Mouse (Mus musculus) hindbrain, embryonic 12.5 days (tissue): ENCODE measurements around the gene 1810055G02Rik. TPM values are rescaled to one million over a fixed set of nuclear protein-coding genes. Genes with fewer than 3 reads are reported as not detected.

Source experiments
- ATAC-seq: fragments of 200-750 bp; cut with Nextera tagmentation; 2 replicates; pipeline ENCODE4 v1.8.0; 2017; ENCODE audit warnings: moderate TSS enrichment; ENCODE audit not compliant: low FRiP score
- H3K27ac ChIP-seq: fragments of 300-500 bp; sonication (generic); 2 replicates; pipeline ENCODE4 v1.5.1; 2016; ENCODE audit warnings: mild to moderate bottlenecking
- H3K27me3 ChIP-seq: fragments of 300-500 bp; sonication (generic); 2 replicates; pipeline ENCODE4 v1.6.1; 2016; ENCODE audit warnings: mild to moderate bottlenecking
- H3K36me3 ChIP-seq: fragments of 300-500 bp; sonication (generic); 2 replicates; pipeline ENCODE4 v1.6.1; 2016; ENCODE audit warnings: mild to moderate bottlenecking
- H3K4me1 ChIP-seq: fragments of 300-500 bp; sonication (generic); 2 replicates; pipeline ENCODE4 v1.6.1; 2016
- H3K4me2 ChIP-seq: fragments of 300-500 bp; sonication (generic); replicated peaks from 2 replicates; pipeline ENCODE4 v1.6.1; 2016; ENCODE audit warnings: mild to moderate bottlenecking
- H3K4me3 ChIP-seq: fragments of 300-500 bp; sonication (generic); 2 replicates; pipeline ENCODE4 v1.5.1; 2016; ENCODE audit warnings: mild to moderate bottlenecking
- H3K9ac ChIP-seq: fragments of 300-500 bp; sonication (generic); 2 replicates; pipeline ENCODE4 v1.6.1; 2016; ENCODE audit warnings: mild to moderate bottlenecking, moderate library complexity
- H3K9me3 ChIP-seq: fragments of 300-500 bp; sonication (generic); replicated peaks from 2 replicates; pipeline ENCODE4 v1.6.1; 2016; ENCODE audit warnings: mild to moderate bottlenecking
- WGBS: fragments of 180-500 bp; shearing (Covaris S2); methylation state at CpG from one replicate; pipeline ENCODE4 v1.1.7; 2016; 5-methylcytosine and 5-hydroxymethylcytosine counted together
- polyA plus RNA-seq: library from polyadenylated mRNA; unstranded; fragments of >200 nt; fragmentation: Nextera tagmentation; extraction: Ambion mirVana; gene quantifications from 2 replicates; pipeline ENCODE4 v1.2.1, GENCODE M21; 2016

Gene 1810055G02Rik
- polyA plus RNA-seq, 1 experiment from 2014 or later, result 37.3 TPM

GRCm38 (mm10) chr19:3723904-3724303 lies 15.8 kb downstream of the 1810055G02Rik start:
- Histone ChIP-seq H3K9me3 (no peaks in the 10 kb centered on the region), H3K4me2 (no peak overlapping the region)

GRCm38 (mm10) chr19:3724779-3725178 lies 16.7 kb downstream of the 1810055G02Rik start:
- no peak for ATAC-seq
- H3K4me3 ChIP-seq, result no peak overlapping the region
- no peaks in the 10 kb centered on the region for H3K36me3 ChIP-seq
- no peak overlapping the region for H3K27ac ChIP-seq
- peaks cover 3% of the 10 kb centered on the region; the same call in 1 of the 2 replicates for H3K4me1 ChIP-seq
- no peaks in the 10 kb centered on the region for H3K27me3 ChIP-seq
- H3K4me2 ChIP-seq, result no peak overlapping the region
- no peaks in the 10 kb centered on the region for H3K9me3 ChIP-seq
- H3K9ac ChIP-seq, result no peak overlapping the region
- WGBS, result 33% methylated on average over 1 of the region's 1 CpGs

More at GRCm38 (mm10) chr19:3723904-3724303, 15.8 kb downstream of the 1810055G02Rik start:
- Histone ChIP-seq H3K9ac (no peak overlapping the region), H3K27me3 (no peaks in the 10 kb centered on the region), H3K4me3 (no peak overlapping the region), H3K4me1 (peaks cover 12% of the 10 kb centered on the region), H3K36me3 (no peaks in the 10 kb centered on the region), H3K27ac (no peak overlapping the region)
- 77% methylated on average over 4 of the region's 4 CpGs for WGBS
- no peak for ATAC-seq

- ATAC-seq, result no peak
- Histone ChIP-seq H3K27ac (no peak overlapping the region), H3K4me2 (no peak overlapping the region), H3K27me3 (no peaks in the 10 kb centered on the region), H3K4me3 (no peak overlapping the region), H3K36me3 (no peaks in the 10 kb centered on the region), H3K9me3 (no peaks in the 10 kb centered on the region), H3K4me1 (no peaks in the 10 kb centered on the region), H3K9ac (no peak overlapping the region)
- 78% methylated on average over 2 of the region's 2 CpGs for WGBS
Measured at GRCm38 (mm10) chr19:3728901-3729300, 20.8 kb downstream of the 1810055G02Rik start.

- ATAC-seq, result no peak
Measured at GRCm38 (mm10) chr19:3730781-3731646, 22.9 kb downstream of the 1810055G02Rik start.

GRCm38 (mm10) chr19:3736001-3736400 lies 27.9 kb downstream of the 1810055G02Rik start:
- H3K4me1 ChIP-seq, result no peaks in the 10 kb centered on the region
- H3K27ac ChIP-seq, result no peak overlapping the region
- WGBS, result 87% methylated on average over 3 of the region's 3 CpGs
- ATAC-seq, result no peak
- H3K27me3 ChIP-seq, result no peaks in the 10 kb centered on the region
- no peak overlapping the region for H3K4me3 ChIP-seq
- H3K36me3 ChIP-seq, result no peaks in the 10 kb centered on the region
- no peak overlapping the region for H3K4me2 ChIP-seq
- H3K9ac ChIP-seq, result no peak overlapping the region
- H3K9me3 ChIP-seq, result no peaks in the 10 kb centered on the region

More at GRCm38 (mm10) chr19:3730781-3731646, 22.9 kb downstream of the 1810055G02Rik start:
- Histone ChIP-seq H3K36me3 (no peaks in the 10 kb centered on the region), H3K9me3 (no peaks in the 10 kb centered on the region), H3K4me3 (no peak overlapping the region), H3K27ac (no peak overlapping the region), H3K27me3 (no peaks in the 10 kb centered on the region), H3K4me2 (no peak overlapping the region), H3K4me1 (no peaks in the 10 kb centered on the region), H3K9ac (no peak overlapping the region)
- WGBS, result 90% methylated on average over 7 of the region's 7 CpGs

GRCm38 (mm10) chr19:3739650-3740049 lies 31.6 kb downstream of the 1810055G02Rik start:
- 87% methylated on average over 7 of the region's 7 CpGs for WGBS
- no peak for ATAC-seq
- no peak overlapping the region for H3K4me3 ChIP-seq
- no peaks in the 10 kb centered on the region for H3K9me3 ChIP-seq
- no peak overlapping the region for H3K4me2 ChIP-seq
- H3K36me3 ChIP-seq, result no peaks in the 10 kb centered on the region
- peaks cover 9% of the 10 kb centered on the region for H3K4me1 ChIP-seq
- no peak overlapping the region for H3K9ac ChIP-seq
- no peak overlapping the region for H3K27ac ChIP-seq
- H3K27me3 ChIP-seq, result no peaks in the 10 kb centered on the region

- Histone ChIP-seq H3K27me3 (no peaks in the 10 kb centered on the region), H3K4me3 (no peak overlapping the region), H3K4me1 (peaks cover 9% of the 10 kb centered on the region), H3K9me3 (no peaks in the 10 kb centered on the region), H3K36me3 (no peaks in the 10 kb centered on the region), H3K9ac (no peak overlapping the region), H3K27ac (peak overlapping the region; percentile 62; the same call in 1 of the 2 replicates), H3K4me2 (peak overlapping the region; percentile 27; the same call in 1 of the 2 replicates)
- no peak for ATAC-seq
- 51% methylated on average over 4 of the region's 4 CpGs for WGBS
Measured at GRCm38 (mm10) chr19:3742716-3743115, 34.6 kb downstream of the 1810055G02Rik start.

GRCm38 (mm10) chr19:3743362-3743761 lies 35.3 kb downstream of the 1810055G02Rik start:
- H3K9me3 ChIP-seq, result peaks cover 4% of the 10 kb centered on the region; the same call in 1 of the 2 replicates
- H3K4me1 ChIP-seq, result peaks cover 9% of the 10 kb centered on the region
- 82% methylated on average over 7 of the region's 7 CpGs for WGBS
- H3K36me3 ChIP-seq, result no peaks in the 10 kb centered on the region
- H3K4me3 ChIP-seq, result peak overlapping the region; percentile 42
- no peak overlapping the region for H3K27ac ChIP-seq
- H3K4me2 ChIP-seq, result peak overlapping the region; percentile 63
- ATAC-seq, result no peak
- 0 out of 2 replicates have a peak overlapping the region, but pooled peaks have one; percentile 68 for H3K9ac ChIP-seq
- no peaks in the 10 kb centered on the region for H3K27me3 ChIP-seq

GRCm38 (mm10) chr19:3743851-3744512 lies 35.9 kb downstream of the 1810055G02Rik start:
- Histone ChIP-seq H3K4me2 (peak overlapping the region; percentile 63), H3K9ac (peak overlapping the region; percentile 68), H3K36me3 (no peaks in the 10 kb centered on the region), H3K27ac (peak overlapping the region; percentile 88), H3K27me3 (no peaks in the 10 kb centered on the region), H3K4me1 (peaks cover 9% of the 10 kb centered on the region), H3K4me3 (peak overlapping the region; percentile 42), H3K9me3 (peaks cover 6% of the 10 kb centered on the region; the same call in 1 of the 2 replicates)
- ATAC-seq, result peak; percentile 71; the same call in 1 of the 2 replicates
- WGBS, result 7% methylated on average over 13 of the region's 13 CpGs

- Histone ChIP-seq H3K27ac (no peak overlapping the region), H3K9me3 (peaks cover 6% of the 10 kb centered on the region; the same call in 1 of the 2 replicates), H3K27me3 (no peaks in the 10 kb centered on the region; the same call in 1 of the 2 replicates), H3K36me3 (no peaks in the 10 kb centered on the region), H3K9ac (no peak overlapping the region), H3K4me3 (no peak overlapping the region), H3K4me1 (no peaks in the 10 kb centered on the region), H3K4me2 (no peak overlapping the region)
- WGBS, result 58% methylated on average over 8 of the region's 8 CpGs
- no peak for ATAC-seq
Measured at GRCm38 (mm10) chr19:3752621-3753239, 44.6 kb downstream of the 1810055G02Rik start.

GRCm38 (mm10) chr19:3753240-3753633 lies 45.1 kb downstream of the 1810055G02Rik start:
- peaks cover 4% of the 10 kb centered on the region; the same call in 1 of the 2 replicates for H3K9me3 ChIP-seq
- 88% methylated on average over 1 of the region's 1 CpGs for WGBS
- no peaks in the 10 kb centered on the region for H3K4me1 ChIP-seq
- no peak overlapping the region for H3K9ac ChIP-seq
- H3K4me2 ChIP-seq, result no peak overlapping the region
- H3K27me3 ChIP-seq, result no peaks in the 10 kb centered on the region; the same call in 1 of the 2 replicates
- no peak overlapping the region for H3K27ac ChIP-seq
- no peak overlapping the region for H3K4me3 ChIP-seq
- no peak for ATAC-seq
- no peaks in the 10 kb centered on the region for H3K36me3 ChIP-seq

GRCm38 (mm10) chr19:3753738-3754137 lies 45.6 kb downstream of the 1810055G02Rik start:
- Histone ChIP-seq H3K9ac (no peak overlapping the region), H3K4me1 (no peaks in the 10 kb centered on the region), H3K36me3 (no peaks in the 10 kb centered on the region), H3K9me3 (no peaks in the 10 kb centered on the region), H3K4me2 (no peak overlapping the region), H3K27ac (no peak overlapping the region), H3K4me3 (no peak overlapping the region), H3K27me3 (no peaks in the 10 kb centered on the region; the same call in 1 of the 2 replicates)
- no peak for ATAC-seq
- WGBS, result 61% methylated on average over 8 of the region's 8 CpGs
